Mouse (Mus musculus) stomach, embryonic 16.5 days (tissue): ENCODE data around the gene Megf11. TPM values are rescaled to one million over a fixed set of nuclear protein-coding genes. Genes with fewer than 3 reads are reported as not detected.

ENCODE experiments used
- ATAC-seq: fragments of 200-750 bp; cut with Nextera tagmentation; 2 replicates; pipeline ENCODE4 v1.8.0; 2017; ENCODE audit warnings: moderate number of reproducible peaks, moderate TSS enrichment; ENCODE audit not compliant: insufficient read depth, low FRiP score
- H3K27ac ChIP-seq: fragments of 300-500 bp; sonication (generic); 2 replicates; pipeline ENCODE4 v1.5.1; 2014; ENCODE audit warnings: low read length
- H3K27me3 ChIP-seq: fragments of 300-500 bp; sonication (generic); 2 replicates; pipeline ENCODE4 v1.6.1; 2014; ENCODE audit warnings: low read length, control low read depth, mixed read lengths; ENCODE audit not compliant: control insufficient read depth, insufficient read depth
- H3K36me3 ChIP-seq: fragments of 300-500 bp; sonication (generic); 2 replicates; pipeline ENCODE4 v1.6.1; 2014; ENCODE audit warnings: low read length; ENCODE audit not compliant: control insufficient read depth, insufficient read depth
- H3K4me1 ChIP-seq: fragments of 300-500 bp; sonication (generic); 2 replicates; pipeline ENCODE4 v1.6.1; 2014; ENCODE audit warnings: low read length, control low read depth, mixed read lengths; ENCODE audit not compliant: control insufficient read depth, insufficient read depth
- H3K4me2 ChIP-seq: fragments of 300-500 bp; sonication (generic); 2 replicates; pipeline ENCODE4 v1.6.1; 2014; ENCODE audit warnings: low read depth, low read length, mixed read lengths
- H3K4me3 ChIP-seq: fragments of 300-500 bp; sonication (generic); replicated peaks from 2 replicates; pipeline ENCODE4 v1.5.1; 2014; ENCODE audit warnings: mild to moderate bottlenecking, low read length
- H3K9ac ChIP-seq: fragments of 300-500 bp; sonication (generic); 2 replicates; pipeline ENCODE4 v1.6.1; 2014; ENCODE audit warnings: low read length
- H3K9me3 ChIP-seq: fragments of 300-500 bp; sonication (generic); replicated peaks from 2 replicates; pipeline ENCODE4 v1.6.1; 2016; ENCODE audit warnings: low read length, control low read depth; ENCODE audit not compliant: control insufficient read depth
- WGBS: fragments of 180-500 bp; shearing (Covaris S2); extraction: QIAGEN DNeasy Blood & Tissue Kit; methylation state at CpG from one replicate; pipeline ENCODE4 v1.1.7; 2014; 5-methylcytosine and 5-hydroxymethylcytosine counted together
- polyA plus RNA-seq: library from polyadenylated mRNA; unstranded; fragments of >200 nt; fragmentation: Nextera tagmentation; extraction: Ambion mirVana; gene quantifications from 2 replicates; pipeline ENCODE4 v1.2.1, GENCODE M21; 2015

The Megf11 gene
- polyA plus RNA-seq, 1 experiment from 2014 or later, result 1.2 TPM

DNA sequence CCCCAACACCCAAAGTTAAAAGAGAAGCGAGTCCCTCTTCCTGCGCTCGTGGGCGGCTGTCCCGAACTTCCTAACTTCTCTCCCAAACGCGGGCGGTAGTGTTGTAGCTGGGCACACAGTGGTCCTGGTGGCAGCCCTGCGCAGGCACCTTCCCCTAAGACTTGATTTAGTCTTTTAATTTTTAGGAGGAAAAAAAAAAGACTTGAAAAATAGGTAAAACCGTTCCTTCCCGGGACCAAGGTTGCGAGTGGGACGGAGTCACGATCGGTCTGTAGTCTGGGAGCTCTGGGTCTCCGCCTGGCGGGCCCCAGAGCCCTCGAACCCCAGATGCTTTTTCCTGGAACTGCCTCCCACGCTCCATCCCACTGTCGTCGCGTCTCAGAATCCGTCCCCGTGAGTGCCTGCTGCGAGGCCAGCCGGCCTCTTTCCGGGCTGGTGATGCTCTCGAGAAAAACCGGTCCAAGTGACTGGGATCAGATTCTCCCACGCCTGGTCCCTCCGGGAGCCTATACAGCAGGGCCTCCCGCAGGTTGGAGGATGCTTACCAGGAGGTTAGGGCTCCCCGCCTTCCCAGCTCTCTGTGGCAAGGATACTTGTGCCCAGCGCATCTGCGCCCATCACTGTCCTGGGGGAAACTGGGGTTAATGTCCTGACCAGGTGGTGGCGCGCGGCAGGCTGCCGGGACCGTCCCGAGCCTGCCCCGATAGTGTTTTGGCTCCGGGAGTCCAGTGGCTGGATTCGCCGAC lies 1.2 kb downstream of the Megf11 start:
- H3K9ac ChIP-seq, result peak overlapping the region; percentile 66; the same call in 1 of the 2 replicates
- peak overlapping the region; percentile 58 for H3K4me3 ChIP-seq
- H3K27me3 ChIP-seq, result peaks cover 41% of the 10 kb centered on the region
- H3K4me2 ChIP-seq, result peak overlapping the region; percentile 99
- no peaks in the 10 kb centered on the region for H3K36me3 ChIP-seq
- H3K9me3 ChIP-seq, result no peaks in the 10 kb centered on the region
- 2% methylated on average over 45 of the region's 45 CpGs for WGBS
- no peak for ATAC-seq
- H3K4me1 ChIP-seq, result peaks cover 9% of the 10 kb centered on the region
- no peak overlapping the region for H3K27ac ChIP-seq

DNA sequence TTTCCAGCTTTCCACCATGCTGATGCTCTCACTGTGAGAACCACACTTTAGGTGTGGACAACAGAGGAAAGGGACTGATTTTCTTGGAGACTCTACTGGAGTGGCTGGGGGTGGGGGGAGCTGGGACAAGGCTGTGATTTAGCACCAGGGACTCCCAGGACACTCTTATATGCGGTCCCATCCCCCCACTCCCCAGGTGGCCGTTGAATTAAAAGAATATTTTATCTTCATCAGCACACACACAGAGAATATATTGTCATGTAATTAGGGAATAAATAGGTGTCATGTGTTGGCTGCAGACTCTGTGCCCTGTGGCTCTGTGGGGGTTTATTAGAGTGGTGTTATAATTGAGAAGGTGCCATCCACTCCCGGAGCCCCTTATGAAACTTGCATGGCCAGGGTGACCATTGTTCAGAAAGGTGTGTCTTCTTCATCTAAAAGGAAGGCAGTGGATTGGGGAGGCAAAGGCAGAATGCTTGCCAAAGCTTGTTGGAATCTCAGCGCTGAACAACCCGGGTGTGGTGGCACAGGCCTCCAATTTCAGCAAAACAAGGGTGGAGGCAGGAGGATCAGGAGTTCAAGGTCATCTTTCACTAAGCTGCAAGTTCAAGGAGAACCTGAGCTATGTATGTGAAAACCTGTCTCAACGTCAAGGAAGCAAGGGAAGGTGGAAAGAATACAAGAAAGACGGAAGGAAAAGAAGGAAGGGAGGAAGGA lies 4.3 kb downstream of the Megf11 start:
- H3K4me2 ChIP-seq, result no peak overlapping the region

DNA sequence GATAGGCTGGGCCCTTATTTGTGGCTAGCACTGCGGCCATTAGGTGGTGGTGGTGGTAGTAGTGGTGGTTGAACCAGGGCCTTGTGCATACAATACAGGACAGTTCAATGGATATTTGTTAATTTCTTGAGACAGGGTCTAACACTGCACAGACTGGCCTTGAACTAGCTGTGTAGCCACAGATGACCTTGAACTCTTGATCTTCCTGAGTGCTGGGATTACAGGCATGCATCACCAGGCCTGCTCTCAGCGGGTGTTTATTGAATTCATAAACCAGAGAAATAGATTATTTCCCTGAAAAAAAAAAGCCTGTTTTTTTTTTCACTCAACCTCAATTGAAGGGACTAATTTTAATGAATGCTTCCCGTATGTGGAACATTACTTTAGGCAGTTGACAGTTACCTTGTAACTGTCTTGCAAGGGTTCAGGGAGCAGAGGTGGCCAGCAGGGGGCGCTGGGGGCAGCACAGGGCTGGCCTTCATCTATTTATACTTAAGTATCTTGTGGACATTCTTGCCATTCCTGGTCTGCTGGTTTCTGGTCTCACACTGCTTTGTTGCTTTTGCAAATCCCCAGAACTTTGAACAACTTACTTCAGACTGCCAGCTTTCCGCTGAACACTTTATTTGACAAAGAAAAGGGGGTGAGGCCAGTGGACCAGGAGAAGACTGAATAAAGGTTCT lies 8.6 kb downstream of the Megf11 start:
- no peak overlapping the region for H3K9ac ChIP-seq
- 36% methylated on average over 5 of the region's 5 CpGs for WGBS
- H3K4me3 ChIP-seq, result no peak overlapping the region
- ATAC-seq, result no peak
- H3K27ac ChIP-seq, result no peak overlapping the region
- no peaks in the 10 kb centered on the region for H3K4me1 ChIP-seq
- no peak overlapping the region for H3K4me2 ChIP-seq
- H3K9me3 ChIP-seq, result no peaks in the 10 kb centered on the region
- no peaks in the 10 kb centered on the region for H3K36me3 ChIP-seq
- no peaks in the 10 kb centered on the region for H3K27me3 ChIP-seq

More for the DNA sequence above, 4.3 kb downstream of the Megf11 start:
- Histone ChIP-seq H3K27me3 (peaks cover 34% of the 10 kb centered on the region), H3K9me3 (no peaks in the 10 kb centered on the region), H3K4me1 (peaks cover 9% of the 10 kb centered on the region), H3K4me3 (no peak overlapping the region), H3K27ac (no peak overlapping the region), H3K36me3 (no peaks in the 10 kb centered on the region), H3K9ac (no peak overlapping the region)
- 53% methylated on average over 7 of the region's 7 CpGs for WGBS
- no peak for ATAC-seq

DNA sequence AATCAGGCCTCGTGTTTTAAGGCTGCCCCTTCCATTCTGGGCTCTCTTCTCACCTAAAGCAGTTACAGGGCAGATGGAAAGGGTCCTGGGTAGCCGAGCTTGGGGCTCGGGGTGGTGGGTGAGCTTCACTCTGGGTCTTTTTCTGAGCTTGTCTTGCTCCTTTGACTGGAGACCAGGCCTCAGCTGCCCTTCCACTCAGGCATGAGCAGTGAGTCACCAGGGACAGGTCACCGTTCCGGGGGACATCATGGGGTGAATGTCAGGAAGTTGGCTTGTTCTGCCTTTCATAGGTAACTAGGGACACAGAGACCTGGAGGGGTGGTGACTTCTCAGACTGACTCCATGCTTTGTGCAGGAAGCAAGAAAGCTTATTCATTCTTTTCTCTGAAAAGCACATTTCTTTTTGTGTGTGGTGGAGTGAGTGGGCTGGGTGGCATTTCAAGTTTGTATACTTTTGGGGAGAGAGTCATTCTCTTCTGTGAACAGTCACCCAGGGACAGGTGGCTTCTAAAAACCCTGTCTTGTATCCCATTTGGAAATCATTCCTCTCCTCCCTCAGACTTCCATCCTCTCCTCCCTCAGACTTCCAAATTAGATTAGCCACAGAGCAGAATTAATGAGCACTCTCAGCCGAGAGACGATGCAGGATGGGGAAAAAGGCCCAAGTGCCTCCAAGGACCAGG lies 10.0 kb downstream of the Megf11 start:
- 70% methylated on average over 7 of the region's 7 CpGs for WGBS
- Histone ChIP-seq H3K27me3 (no peaks in the 10 kb centered on the region), H3K9me3 (no peaks in the 10 kb centered on the region), H3K9ac (no peak overlapping the region), H3K4me2 (no peak overlapping the region), H3K4me3 (no peak overlapping the region), H3K27ac (no peak overlapping the region), H3K4me1 (no peaks in the 10 kb centered on the region), H3K36me3 (no peaks in the 10 kb centered on the region)
- no peak for ATAC-seq

DNA sequence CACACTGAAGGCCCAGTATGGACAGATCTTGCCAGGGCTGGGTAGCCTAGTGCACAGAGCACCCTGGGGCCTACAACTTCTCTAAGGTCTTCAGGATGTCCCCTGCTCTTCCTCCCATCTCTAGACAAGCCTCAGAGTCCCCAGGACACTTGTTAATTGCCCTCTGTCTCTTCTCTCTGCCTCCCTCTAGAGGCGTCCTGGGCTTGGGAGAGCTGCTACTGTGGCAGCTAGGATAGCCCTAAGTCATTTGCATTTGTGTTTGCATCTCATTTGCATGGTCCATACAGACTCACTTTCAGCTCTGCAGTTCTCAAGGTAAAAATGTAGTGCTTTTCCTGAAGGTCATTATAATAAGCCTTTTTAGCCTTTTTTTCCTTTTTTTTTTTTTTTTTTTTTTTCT lies 11.7 kb downstream of the Megf11 start:
- Histone ChIP-seq H3K4me1 (no peaks in the 10 kb centered on the region), H3K4me3 (no peak overlapping the region), H3K36me3 (no peaks in the 10 kb centered on the region), H3K27ac (no peak overlapping the region), H3K9me3 (no peaks in the 10 kb centered on the region), H3K4me2 (no peak overlapping the region), H3K27me3 (no peaks in the 10 kb centered on the region), H3K9ac (no peak overlapping the region)
- ATAC-seq, result no peak
- 0% methylated on average over 1 of the region's 1 CpGs for WGBS

DNA sequence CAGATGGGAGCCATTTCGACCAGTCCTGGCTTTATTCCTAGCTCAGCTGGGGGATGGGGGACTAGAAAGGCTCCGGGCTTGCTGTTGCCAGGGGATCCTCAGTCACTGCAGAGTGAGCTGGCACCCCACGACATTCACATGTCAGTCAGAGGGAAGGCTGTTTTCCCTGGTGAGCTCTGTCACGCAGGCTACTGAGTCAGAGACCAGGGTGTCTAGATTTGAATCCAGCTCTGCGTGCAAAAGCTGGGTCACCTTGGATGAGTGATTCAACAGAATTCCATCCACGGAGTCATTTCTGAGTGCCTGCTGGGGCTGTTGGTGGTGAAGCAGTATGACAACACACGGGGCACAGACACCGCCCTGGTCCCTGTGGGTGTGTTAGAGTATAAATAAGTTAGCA lies 13.7 kb downstream of the Megf11 start:
- WGBS, result 69% methylated on average over 8 of the region's 8 CpGs
- ATAC-seq, result no peak
- no peaks in the 10 kb centered on the region for H3K36me3 ChIP-seq
- no peaks in the 10 kb centered on the region for H3K9me3 ChIP-seq
- H3K9ac ChIP-seq, result no peak overlapping the region
- H3K4me3 ChIP-seq, result no peak overlapping the region
- H3K4me2 ChIP-seq, result no peak overlapping the region
- no peaks in the 10 kb centered on the region for H3K27me3 ChIP-seq
- H3K27ac ChIP-seq, result no peak overlapping the region
- no peaks in the 10 kb centered on the region for H3K4me1 ChIP-seq

DNA sequence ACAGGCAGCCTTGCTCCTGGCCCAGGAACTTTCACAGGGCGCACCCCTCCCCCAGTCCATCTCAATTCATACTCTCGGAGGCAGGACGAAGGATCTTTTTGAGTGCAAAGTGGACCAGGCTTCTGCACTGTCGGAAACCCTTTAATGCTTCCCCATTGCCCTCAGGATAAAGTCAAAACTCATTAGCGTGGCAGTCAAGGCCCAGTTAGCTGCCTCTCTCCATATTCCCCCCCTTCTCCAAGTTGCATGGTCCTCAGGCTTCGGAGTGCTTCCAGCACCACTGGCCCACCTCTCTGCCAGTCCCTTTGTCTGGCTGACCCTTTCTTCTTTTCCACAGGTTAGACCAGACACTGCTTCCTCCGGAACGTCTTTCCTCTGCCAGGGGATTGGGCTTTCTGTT lies 16.7 kb downstream of the Megf11 start:
- no peak overlapping the region for H3K9ac ChIP-seq
- no peak overlapping the region for H3K4me3 ChIP-seq
- 85% methylated on average over 8 of the region's 8 CpGs for WGBS
- H3K4me1 ChIP-seq, result no peaks in the 10 kb centered on the region
- H3K36me3 ChIP-seq, result no peaks in the 10 kb centered on the region
- H3K4me2 ChIP-seq, result no peak overlapping the region
- H3K27ac ChIP-seq, result no peak overlapping the region
- no peaks in the 10 kb centered on the region for H3K27me3 ChIP-seq
- H3K9me3 ChIP-seq, result no peaks in the 10 kb centered on the region
- ATAC-seq, result no peak

DNA sequence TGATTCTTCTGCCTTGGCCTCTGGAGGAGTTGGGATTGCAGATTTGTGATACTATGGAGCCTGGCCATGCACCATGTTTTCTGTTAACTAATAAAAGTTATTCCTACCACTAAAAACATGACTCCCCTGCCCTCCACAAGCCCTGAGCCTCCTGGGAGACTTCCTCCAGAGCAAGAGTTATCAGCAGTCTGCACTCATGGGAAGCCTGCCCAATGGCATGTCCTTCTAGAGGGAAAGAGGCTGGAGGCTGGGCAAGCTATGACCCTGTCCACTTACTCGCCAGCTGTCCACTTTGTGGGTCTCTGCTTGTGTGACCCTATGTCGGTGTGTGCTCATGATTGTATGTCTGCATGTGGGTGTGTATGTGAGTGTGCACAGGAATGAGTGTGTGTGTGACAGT lies 21.4 kb downstream of the Megf11 start:
- Histone ChIP-seq H3K4me3 (no peak overlapping the region), H3K9me3 (no peaks in the 10 kb centered on the region), H3K9ac (no peak overlapping the region), H3K27ac (no peak overlapping the region), H3K36me3 (no peaks in the 10 kb centered on the region), H3K27me3 (no peaks in the 10 kb centered on the region), H3K4me2 (no peak overlapping the region), H3K4me1 (no peaks in the 10 kb centered on the region)
- 84% methylated on average over 2 of the region's 2 CpGs for WGBS
- no peak for ATAC-seq
